Mouse (Mus musculus): ENCODE results near the gene Capn15. TPM values are rescaled to one million over a fixed set of nuclear protein-coding genes. Genes with fewer than 3 reads are reported as not detected.

Capn15 gene
- total and polyA plus RNA-seq, 3 experiments = 5.6 to 16.2 TPM; not detected in 1

DNA sequence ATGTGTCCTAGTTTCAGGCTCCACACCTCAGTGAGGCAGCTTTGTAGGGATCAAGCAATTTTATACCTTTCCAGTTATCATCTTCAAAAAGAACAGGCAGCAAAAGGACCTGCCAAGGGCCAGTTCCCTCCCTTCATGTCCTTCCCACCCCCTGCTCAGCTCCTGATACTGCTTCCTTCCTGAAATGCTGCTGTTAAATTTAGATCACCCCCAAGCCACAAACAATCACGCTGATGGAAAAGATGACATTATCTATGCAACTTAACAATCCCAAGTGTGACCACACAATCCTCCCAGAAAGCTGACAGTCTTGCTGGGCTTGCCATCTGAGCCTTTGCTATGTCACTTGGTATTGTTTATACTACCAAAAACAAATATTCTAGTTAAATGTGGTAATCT lies 71.7 kb downstream of the Capn15 start:
- no peaks in the 10 kb centered on the region for H3K27me3 ChIP-seq (ENCODE audit: control insufficient read depth in 1 of 2, insufficient read depth in 2 of 2, low read length in 2 of 2)
- no peak overlapping the region; the same call in 1 of the 2 replicates for H3K27ac ChIP-seq (ENCODE audit: control insufficient read depth, low read depth, low read length)
- H3K4me1 ChIP-seq (ENCODE audit: control insufficient read depth in 1 of 2, insufficient read depth in 2 of 2, low read length in 2 of 2) = peaks cover 4 to 30% of the 10 kb centered on the region in 2 experiments
- no peak overlapping the region for H3K4me3 ChIP-seq (ENCODE audit: control insufficient read depth in 1 of 2, insufficient read depth in 1 of 2, low read depth in 2 of 2, low read length in 2 of 2)
- no peak for TF ChIP-seq RAD21 (IDR thresholded peaks at IDR 0.05; ENCODE audit: low read depth, low read length)
- TF ChIP-seq GABPA (IDR thresholded peaks at IDR 0.05; ENCODE audit: low read depth, low read length) = no peak
- TF ChIP-seq CTCF (IDR thresholded peaks at IDR 0.05 in 2 of 3, conservative IDR thresholded peaks at IDR 0.05 in 1 of 3; ENCODE audit: control insufficient read depth in 1 of 3, insufficient read depth in 1 of 3, low read depth in 2 of 3, low read length in 3 of 3, poor library complexity in 1 of 3, severe bottlenecking in 1 of 3) = no peak
- no peak; the same call in 1 of the 2 replicates for TF ChIP-seq MAFK (IDR thresholded peaks at IDR 0.05; ENCODE audit: borderline replicate concordance, low read depth, low read length)
- TF ChIP-seq BHLHE40 (IDR thresholded peaks at IDR 0.05; ENCODE audit: borderline replicate concordance, low read depth, low read length) = peak; percentile 32; the same call in 1 of the 2 replicates
- no peak for TF ChIP-seq CHD1 (IDR thresholded peaks at IDR 0.05; ENCODE audit: low read depth, low read length)
- TF ChIP-seq HCFC1 (IDR thresholded peaks at IDR 0.05; ENCODE audit: low read depth, low read length) = no peak
- TF ChIP-seq NELFE (IDR thresholded peaks at IDR 0.05; ENCODE audit: low read depth, low read length) = no peak
- TF ChIP-seq POLR2A (IDR thresholded peaks at IDR 0.05; ENCODE audit: control insufficient read depth in 1 of 2, insufficient read depth in 1 of 2, low read depth in 1 of 2, low read length in 2 of 2, poor library complexity in 1 of 2) = no peak
- 0 out of 2 replicates have a peak, but pooled peaks have one; percentile 23 for TF ChIP-seq MXI1 (IDR thresholded peaks at IDR 0.05; ENCODE audit: low read depth, low read length)
- TF ChIP-seq MYC (IDR thresholded peaks at IDR 0.05; ENCODE audit: low read depth, low read length) = no peak; the same call in 1 of the 2 replicates
- TF ChIP-seq USF2 (IDR thresholded peaks at IDR 0.05; ENCODE audit: borderline replicate concordance in 1 of 2, insufficient read depth in 1 of 2, low read depth in 1 of 2, low read length in 2 of 2) = no peak
- TF ChIP-seq RCOR1 (IDR thresholded peaks at IDR 0.05; ENCODE audit: low read depth, low read length) = peak; percentile 96
- TF ChIP-seq GATA1 (IDR thresholded peaks at IDR 0.05; ENCODE audit: low read depth, low read length) = peak; percentile 36; the same call in 1 of the 2 replicates
- peak; percentile 56; the same call in 1 of the 2 replicates for TF ChIP-seq ETS1 (IDR thresholded peaks at IDR 0.05; ENCODE audit: low read depth, low read length)
- peak; percentile 28; the same call in 1 of the 2 replicates for TF ChIP-seq TAL1 (IDR thresholded peaks at IDR 0.05; ENCODE audit: low read length)
- peak in 1 of 2 experiments; percentile 46; a peak in 1 of 4 replicates for TF ChIP-seq EP300 (IDR thresholded peaks at IDR 0.05; ENCODE audit: low read depth in 1 of 2, low read length in 2 of 2)
- TF ChIP-seq ZC3H11A (IDR thresholded peaks at IDR 0.05; ENCODE audit: low read depth, low read length) = no peak
- no peak for TF ChIP-seq MYB (IDR thresholded peaks at IDR 0.05; ENCODE audit: low read depth, low read length)
- no peak for TF ChIP-seq MAX (IDR thresholded peaks at IDR 0.05; ENCODE audit: low read length)
- no peak for TF ChIP-seq E2F4 (IDR thresholded peaks at IDR 0.05; ENCODE audit: borderline replicate concordance, low read depth, low read length)
- TF ChIP-seq USF1 (IDR thresholded peaks at IDR 0.05; ENCODE audit: low read depth, low read length) = no peak
- peak; percentile 91 for TF ChIP-seq MEF2A (IDR thresholded peaks at IDR 0.05; ENCODE audit: extremely low read depth, insufficient replicate concordance, low read depth, low read length, poor library complexity, severe bottlenecking)
- TF ChIP-seq TCF12 (IDR thresholded peaks at IDR 0.05; ENCODE audit: low read depth, low read length) = 0 out of 2 replicates have a peak, but pooled peaks have one; percentile 22
- TF ChIP-seq NRF1 (IDR thresholded peaks at IDR 0.05; ENCODE audit: insufficient read depth, low read depth, low read length, poor library complexity, severe bottlenecking) = no peak
- no peak for TF ChIP-seq MAZ (IDR thresholded peaks at IDR 0.05; ENCODE audit: low read depth, low read length)
- no peak for TF ChIP-seq CHD2 (IDR thresholded peaks at IDR 0.05; ENCODE audit: low read length)
- no peak for TF ChIP-seq UBTF (IDR thresholded peaks at IDR 0.05; ENCODE audit: borderline replicate concordance, insufficient read depth, low read depth, low read length)
- TF ChIP-seq SMC3 (IDR thresholded peaks at IDR 0.05; ENCODE audit: low read depth, low read length) = no peak
- TF ChIP-seq TBP (IDR thresholded peaks at IDR 0.05; ENCODE audit: low read depth, low read length) = no peak
- TF ChIP-seq ZMIZ1 (IDR thresholded peaks at IDR 0.05; ENCODE audit: low read depth, low read length) = no peak
- TF ChIP-seq SIN3A (IDR thresholded peaks at IDR 0.05; ENCODE audit: low read length) = peak; percentile 55; the same call in 1 of the 2 replicates
- TF ChIP-seq ELF1 (IDR thresholded peaks at IDR 0.05; ENCODE audit: low read depth, low read length) = no peak
- no peak for TF ChIP-seq KAT2A (conservative IDR thresholded peaks at IDR 0.05; ENCODE audit: low read depth, low read length)
- TF ChIP-seq ZNF384 (IDR thresholded peaks at IDR 0.05; ENCODE audit: low read depth, low read length) = no peak
- no peak for TF ChIP-seq POLR2AphosphoS5 (IDR thresholded peaks at IDR 0.05; ENCODE audit: borderline replicate concordance, low read depth, low read length)
- H3K9ac ChIP-seq (ENCODE audit: control insufficient read depth, low read depth, low read length, poor library complexity, severe bottlenecking) = no peak overlapping the region
- H3K36me3 ChIP-seq (ENCODE audit: control insufficient read depth in 1 of 2, insufficient read depth in 2 of 2, low read length in 2 of 2) = peaks cover 0 to 22% of the 10 kb centered on the region in 2 experiments; a peak in 2 of 4 replicates
- peaks cover 30% of the 10 kb centered on the region for H3K79me2 ChIP-seq (ENCODE audit: control insufficient read depth, insufficient read depth, low read length, poor library complexity)
- H3K9me3 ChIP-seq (replicated peaks; ENCODE audit: insufficient read depth, low read length) = no peaks in the 10 kb centered on the region
- peak; percentile 62 for DNase-seq (ENCODE audit: low read depth, low spot score)

Data from MEL (cell line).